Mouse (Mus musculus) frontal cortex, postnatal 36 days (tissue): ENCODE data around the gene Plppr2.

ENCODE experiments used
- DNase-seq, 2 experiments: peaks; one replicate each; pipeline ENCODE4 v3.0.0; 2022; ENCODE audit warnings: low spot score in 2 of 2

Plppr2 gene

GRCm38 (mm10) chr9:21936692-21937570 lies at the start of gene Plppr2:
Gene Plppr2, plus strand, starts transcription at chr9:21937033.
- peak; percentile 96 to 98 for DNase-seq

GRCm38 (mm10) chr9:21889229-21889628 lies 47.6 kb upstream of the Plppr2 start:
- DNase-seq, result no peak

- peak; percentile 58 to 82 for DNase-seq
These were observed 35.5 kb upstream of the Plppr2 start for GRCm38 (mm10) chr9:21901223-21901820.

DNA sequence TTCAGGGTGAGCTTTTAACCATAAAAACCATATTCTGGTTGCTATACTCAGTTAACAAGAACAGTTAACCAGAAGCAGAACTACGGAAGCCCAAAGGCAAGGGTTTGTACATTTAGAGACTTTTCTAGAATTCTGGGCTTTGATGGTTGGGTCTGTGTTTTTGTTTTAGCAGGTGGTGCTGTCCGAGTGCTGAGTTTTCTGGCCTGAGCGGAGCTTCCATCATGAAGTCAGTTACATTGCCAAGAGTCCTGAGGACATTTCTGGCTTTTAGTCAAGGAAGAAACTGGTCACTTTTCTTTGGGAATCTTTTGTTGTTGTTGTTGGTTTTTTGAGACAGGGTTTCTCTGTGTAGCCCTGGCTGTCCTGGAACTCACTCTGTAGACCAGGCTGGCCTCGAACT lies 32.8 kb upstream of the Plppr2 start:
- no peak for DNase-seq

DNA sequence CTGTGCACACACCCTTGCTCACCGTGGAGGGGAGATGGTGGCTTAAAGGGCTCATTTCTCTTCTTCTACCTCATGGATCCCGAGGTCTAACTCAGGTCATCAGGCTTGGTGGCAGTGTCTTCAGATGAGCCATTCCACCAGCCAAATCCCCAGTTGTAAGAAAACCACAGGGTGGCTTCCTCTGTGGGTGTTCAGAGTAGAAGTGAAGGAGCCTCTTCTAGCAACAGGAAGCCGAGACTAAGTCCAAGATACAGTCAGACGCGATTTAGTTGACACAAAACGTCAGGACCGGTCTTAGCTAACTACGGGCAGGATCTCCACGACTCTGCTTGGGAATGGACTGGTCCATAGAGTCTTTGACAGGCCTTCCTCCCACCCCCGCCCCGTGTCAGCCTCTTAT lies 28.6 kb upstream of the Plppr2 start:
- no peak for DNase-seq

DNA sequence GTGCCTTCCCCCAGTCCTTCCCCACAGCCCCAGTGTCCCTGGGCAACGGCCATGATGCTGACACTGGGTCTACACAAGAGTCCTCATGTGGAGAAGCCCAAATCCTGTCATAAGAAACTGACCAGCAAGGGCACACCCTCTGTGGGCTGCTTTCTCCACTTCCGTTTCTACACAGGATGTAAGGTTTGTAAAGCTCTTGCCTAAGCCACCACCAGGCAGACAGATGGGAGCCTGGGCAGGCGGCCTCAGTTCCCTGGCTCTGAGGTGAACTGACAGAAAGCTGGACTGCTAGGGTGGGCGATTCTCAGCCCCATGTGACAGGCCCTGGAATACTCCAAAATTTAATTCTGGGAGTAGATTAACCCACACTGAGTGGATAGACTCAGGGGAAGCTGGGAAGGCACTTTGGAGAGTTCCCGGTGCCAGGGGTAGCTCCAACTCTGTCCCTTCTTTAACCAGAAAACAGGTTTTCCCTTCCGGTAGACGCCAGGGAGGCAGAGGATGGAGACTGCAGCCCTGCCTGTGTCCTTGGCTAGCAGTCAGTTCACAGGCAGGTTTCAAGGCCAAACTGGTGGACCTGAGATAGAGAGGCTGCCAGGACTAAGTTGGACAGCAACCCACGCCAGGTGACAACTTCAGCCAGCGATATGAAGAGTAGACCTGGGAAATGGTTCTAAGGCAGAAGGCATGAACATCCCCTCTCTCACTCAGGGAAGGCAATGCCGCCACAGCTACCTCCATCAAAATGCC lies 27.2 kb upstream of the Plppr2 start:
- no peak for DNase-seq

DNA sequence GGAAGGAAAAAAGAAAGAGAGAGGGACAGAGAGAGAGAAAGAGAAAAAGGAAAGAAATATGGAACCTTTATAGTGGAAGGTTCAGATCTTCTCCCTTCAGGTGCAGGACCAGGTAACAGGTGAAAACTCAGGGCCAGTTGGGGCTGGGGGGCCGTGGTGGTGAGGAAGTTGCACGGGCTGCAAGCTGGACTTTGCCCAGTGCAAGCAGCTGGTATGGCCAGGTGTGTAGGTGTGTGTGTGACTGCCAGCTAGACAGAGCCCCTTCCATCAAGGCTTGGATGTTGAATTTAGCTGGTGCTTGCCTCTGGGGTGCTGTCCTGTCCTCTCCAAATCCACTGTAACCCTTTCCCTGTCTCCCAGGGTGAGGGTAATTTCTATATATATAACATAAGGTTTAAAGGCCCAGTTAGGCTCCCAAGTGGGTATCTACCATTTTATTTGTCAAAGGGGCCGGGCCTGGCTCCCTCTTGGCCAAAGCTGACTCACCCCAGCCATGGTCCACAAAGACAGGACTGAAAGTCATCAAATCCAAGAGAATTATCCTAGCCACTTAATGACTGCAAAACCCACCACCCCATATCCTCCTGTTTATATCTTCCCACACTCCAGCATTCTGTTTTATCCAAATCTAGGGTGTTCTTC lies 19.9 kb upstream of the Plppr2 start:
- peak in 1 of 2 experiments; percentile 38 for DNase-seq

DNA sequence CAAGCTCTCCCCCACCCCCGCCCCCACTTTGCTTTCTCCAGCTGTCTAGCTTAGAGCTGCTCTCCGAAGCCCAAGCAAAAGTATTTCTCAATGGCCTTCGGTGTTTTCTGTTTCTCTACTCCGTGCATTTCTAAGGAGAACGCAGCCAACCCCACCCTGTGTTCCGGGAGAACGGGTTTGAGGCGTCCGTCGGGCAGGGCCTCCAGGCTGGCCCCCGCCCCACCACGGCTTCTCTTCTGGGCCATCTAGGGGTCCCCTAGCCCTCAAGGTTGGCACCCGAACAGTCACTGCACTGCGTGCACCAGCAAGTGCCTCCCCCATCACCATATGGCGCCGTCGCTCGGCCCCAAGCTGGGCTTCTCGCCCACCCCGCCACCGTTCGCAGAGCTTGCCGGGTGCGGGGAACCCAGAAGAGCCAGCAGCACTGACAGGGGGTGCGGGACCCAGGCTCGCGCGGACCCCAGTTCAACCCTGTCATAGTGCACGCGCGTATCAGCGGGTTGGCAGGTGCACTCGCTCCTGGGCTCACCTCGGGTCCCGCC lies 19.3 kb upstream of the Plppr2 start:
- DNase-seq, result peak; percentile 84 to 86

- peak; percentile 84 to 90 for DNase-seq
These were observed 18.7 kb upstream of the Plppr2 start, which contains the start of gene Rab3d for GRCm38 (mm10) chr9:21918035-21918592. Gene Rab3d, minus strand, starts transcription at chr9:21918192.

GRCm38 (mm10) chr9:21918692-21919384 lies 18.0 kb upstream of the Plppr2 start:
- peak; percentile 28 to 62 for DNase-seq

- no peak for DNase-seq
These were observed 13.8 kb upstream of the Plppr2 start for GRCm38 (mm10) chr9:21923036-21923435.

GRCm38 (mm10) chr9:21923490-21924098 lies 13.2 kb upstream of the Plppr2 start:
- no peak for DNase-seq

DNA sequence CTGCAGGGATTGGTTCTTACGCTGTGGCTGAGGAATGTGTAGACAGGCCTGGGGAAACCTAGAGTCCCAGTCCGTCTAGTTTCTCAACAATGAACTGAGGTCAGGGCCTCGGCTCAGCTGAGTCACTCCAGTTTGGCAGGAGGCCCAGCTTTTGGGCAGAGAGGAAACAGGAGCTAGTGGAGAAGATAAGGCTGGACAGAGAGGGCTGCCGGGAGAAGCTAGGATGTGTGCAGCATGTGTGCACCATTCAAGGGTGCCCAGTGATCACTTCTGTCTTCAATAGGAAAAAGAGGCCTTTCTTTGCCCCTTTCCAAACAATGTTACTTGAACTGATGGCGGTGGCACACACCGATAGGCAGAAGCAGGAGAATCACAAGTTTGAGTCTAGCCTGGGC lies 12.7 kb upstream of the Plppr2 start:
- DNase-seq, result no peak

- no peak for DNase-seq
These were observed 11.8 kb upstream of the Plppr2 start for GRCm38 (mm10) chr9:21925034-21925433.

- no peak for DNase-seq
These were observed 11.3 kb upstream of the Plppr2 start for GRCm38 (mm10) chr9:21925506-21925905.

GRCm38 (mm10) chr9:21926155-21926554 lies 10.7 kb upstream of the Plppr2 start:
- DNase-seq, result no peak

DNA sequence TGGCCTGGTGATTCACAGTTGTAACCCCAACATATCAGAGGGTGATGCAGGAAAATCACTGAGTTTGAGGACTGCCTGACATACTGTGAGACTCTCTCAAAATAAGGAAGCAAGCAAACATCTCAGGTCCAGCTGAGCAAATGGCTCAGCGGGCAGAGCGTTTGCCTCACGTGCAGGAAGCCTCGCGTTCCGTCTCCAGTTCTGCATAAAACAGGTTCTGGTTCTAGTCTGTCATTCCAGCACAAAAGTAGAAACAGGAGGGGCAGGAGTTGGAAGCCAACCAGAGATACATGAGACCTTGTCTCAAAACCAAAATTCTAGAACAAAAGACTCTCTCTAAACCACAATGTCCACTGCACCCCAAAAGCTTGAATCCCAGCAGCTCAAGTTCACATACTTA lies 10.0 kb upstream of the Plppr2 start:
- no peak for DNase-seq

DNA sequence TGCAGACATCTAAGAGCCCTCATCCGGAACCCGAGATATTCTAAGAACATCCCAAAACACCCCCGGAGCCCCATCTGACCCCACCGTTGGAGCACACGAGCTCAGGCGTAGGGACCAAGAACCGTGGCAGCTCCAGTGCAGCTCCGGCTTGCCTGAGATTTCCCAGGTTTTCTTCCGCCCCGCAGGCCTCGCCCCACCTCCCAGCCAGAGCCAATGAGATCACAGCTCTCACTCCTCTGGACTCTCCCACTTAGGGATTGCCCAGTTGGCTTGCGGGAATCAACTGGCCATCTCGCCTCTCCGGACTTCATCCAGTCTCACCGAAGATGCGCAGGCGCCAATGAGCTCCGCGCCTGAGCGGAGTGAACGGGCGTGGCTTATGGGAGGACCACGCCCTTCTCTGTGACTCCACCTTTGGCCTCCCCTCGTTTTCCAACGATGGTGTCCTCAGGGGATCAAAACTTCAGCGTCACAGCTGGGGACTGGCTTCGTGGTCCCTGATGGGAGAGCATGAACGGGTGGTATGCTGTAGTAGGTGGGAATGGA lies 9.6 kb upstream of the Plppr2 start, which contains the start of the genes Ccdc159 and Tmem205:
Ccdc159 (plus strand) TSS at position 264 of the 546 bp plus-strand sequence.
Tmem205 (minus strand) TSS at position 349 of the 546 bp plus-strand sequence.
- DNase-seq, result peak; percentile 93 to 95

DNA sequence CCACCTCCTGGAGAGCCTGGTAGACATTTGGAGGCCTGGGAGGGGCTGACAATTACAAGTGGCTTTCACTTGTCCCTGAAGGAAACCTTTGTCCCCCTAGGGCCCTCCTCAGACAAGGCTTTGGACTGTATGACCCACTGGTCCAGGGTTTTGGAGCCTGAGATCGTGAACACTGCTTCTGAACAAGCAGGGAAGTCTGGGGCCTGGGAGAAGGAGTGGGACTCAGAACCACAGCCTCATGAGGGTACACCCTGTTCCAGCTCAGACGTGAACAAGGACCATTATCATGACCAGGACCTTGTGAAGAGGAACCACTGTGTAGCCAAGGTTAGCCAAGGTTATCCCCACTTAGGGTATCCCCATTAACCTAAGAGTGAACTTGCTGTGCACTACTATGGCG lies 7.6 kb upstream of the Plppr2 start:
- no peak for DNase-seq

DNA sequence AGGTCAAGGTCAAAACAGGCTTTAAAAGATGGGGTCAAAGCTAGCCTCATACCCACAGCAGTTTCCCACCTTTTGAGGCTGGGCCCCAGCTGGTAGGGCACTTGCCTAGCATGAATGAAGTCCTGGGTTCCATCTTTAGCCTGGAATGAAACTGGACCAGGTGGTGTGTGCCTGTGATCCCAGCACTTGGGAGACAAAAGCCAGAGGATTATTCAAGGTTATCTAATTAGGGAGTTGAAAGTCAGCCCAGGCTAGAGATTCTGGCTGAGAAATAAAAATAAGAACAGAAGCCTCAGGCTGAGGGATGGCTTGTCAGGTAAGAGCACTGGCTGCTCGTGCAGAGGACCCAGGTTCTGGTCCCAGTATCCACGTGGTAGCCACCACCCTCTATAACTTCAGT lies 4.8 kb upstream of the Plppr2 start:
- DNase-seq, result no peak
